Mouse (Mus musculus): ENCODE measurements around the gene Slc6a6. TPM values are rescaled to one million over a fixed set of nuclear protein-coding genes. Genes with fewer than 3 reads are reported as not detected.

Gene Slc6a6
- polyA plus RNA-seq (2015; fragmentation: Nextera tagmentation; extraction: Ambion mirVana) = 89.5 and 102 TPM in 2 replicates

DNA sequence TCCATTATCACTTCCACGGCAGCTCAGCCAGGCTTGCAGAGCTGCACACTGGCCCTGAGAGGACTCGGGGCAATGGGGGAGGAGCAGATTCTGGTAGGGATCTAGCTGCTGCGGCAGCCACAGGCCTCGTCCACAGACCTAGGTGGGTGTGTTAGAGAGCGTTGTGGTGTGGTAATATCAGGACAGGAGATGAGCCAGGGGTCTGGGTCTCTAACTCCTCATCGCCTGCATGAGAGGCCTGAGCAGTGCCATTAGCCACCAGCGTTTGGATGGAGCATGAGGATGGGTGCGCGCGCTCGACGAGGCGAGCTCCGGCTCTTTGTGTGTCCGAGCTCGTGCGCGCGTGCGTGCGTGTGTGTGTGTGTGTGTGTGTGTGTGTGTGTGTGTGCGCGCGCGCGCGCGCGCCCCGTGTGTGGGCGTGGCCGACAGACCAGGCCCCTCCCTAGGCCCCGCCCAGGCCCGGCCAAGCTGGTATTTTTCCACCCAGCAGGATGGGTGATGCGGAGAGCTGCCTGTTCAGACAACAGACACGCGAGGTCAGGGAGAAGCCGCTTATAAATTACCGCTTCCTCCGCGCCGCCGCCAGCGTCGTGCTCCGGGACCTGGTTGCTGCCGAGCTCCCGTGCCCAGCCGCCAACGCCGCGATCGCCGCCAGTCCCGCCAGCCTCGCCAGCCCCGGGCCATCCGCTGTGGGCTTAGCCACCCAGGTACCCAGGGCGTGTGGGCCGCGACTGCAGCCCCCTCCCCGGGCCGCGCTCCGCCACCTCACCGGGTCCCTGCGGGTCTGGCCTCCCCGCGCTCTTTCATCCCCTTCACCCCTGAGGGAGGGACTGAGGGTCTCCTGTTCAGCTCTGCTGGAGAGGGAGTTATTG is at the start of gene Slc6a6:
Slc6a6 (plus strand) TSS at position 452 of the 872 bp plus-strand sequence.
- H3K4me3 ChIP-seq (replicated peaks) = peak within 1 kb of the TSS; percentile 63
- H3K4me2 ChIP-seq = peak within 1 kb of the TSS; percentile 86
- H3K36me3 ChIP-seq = no peaks in the 10 kb centered on the region
- H3K27ac ChIP-seq (replicated peaks) = peak within 1 kb of the TSS; percentile 92
- peak within 1 kb of the TSS; percentile 69 for H3K9ac ChIP-seq (replicated peaks)
- ATAC-seq (ENCODE audit: low FRiP score) = peak; percentile 90
- H3K9me3 ChIP-seq (replicated peaks) = no peaks in the 10 kb centered on the region
- H3K4me1 ChIP-seq = peaks cover 54% of the 10 kb centered on the region
- under 1% methylated on average over 46 of the region's 69 CpGs for WGBS
- H3K27me3 ChIP-seq (replicated peaks) = no peaks in the 10 kb centered on the region

DNA sequence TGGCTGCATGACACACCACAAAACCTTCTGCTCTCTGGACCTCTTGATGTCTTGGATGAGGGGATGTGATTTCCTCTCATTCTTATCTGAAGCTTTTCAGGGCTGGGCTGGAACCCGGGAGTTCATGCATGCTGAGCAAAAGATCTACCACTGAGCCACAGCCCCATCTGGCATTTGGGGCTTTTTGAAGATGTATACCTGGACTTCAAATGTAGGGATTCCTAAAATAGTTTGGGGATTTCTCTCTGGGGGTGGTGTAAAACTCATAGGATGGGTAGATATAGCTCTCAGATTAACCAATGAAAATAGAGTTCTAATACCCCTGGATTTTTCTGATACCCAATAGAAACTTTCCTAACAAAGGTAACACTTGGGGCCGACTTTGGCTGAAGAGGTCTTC is 49.4 kb upstream of the Slc6a6 start:
- H3K9ac ChIP-seq (replicated peaks) = no peak overlapping the region
- H3K27me3 ChIP-seq (replicated peaks) = no peaks in the 10 kb centered on the region
- no peak overlapping the region for H3K4me3 ChIP-seq (replicated peaks)
- no peaks in the 10 kb centered on the region for H3K36me3 ChIP-seq
- WGBS = 70% methylated on average over 2 of the region's 2 CpGs
- H3K9me3 ChIP-seq (replicated peaks) = no peaks in the 10 kb centered on the region
- no peak overlapping the region for H3K27ac ChIP-seq (replicated peaks)
- H3K4me1 ChIP-seq = no peaks in the 10 kb centered on the region
- no peak overlapping the region for H3K4me2 ChIP-seq
- ATAC-seq (ENCODE audit: low FRiP score) = no peak

DNA sequence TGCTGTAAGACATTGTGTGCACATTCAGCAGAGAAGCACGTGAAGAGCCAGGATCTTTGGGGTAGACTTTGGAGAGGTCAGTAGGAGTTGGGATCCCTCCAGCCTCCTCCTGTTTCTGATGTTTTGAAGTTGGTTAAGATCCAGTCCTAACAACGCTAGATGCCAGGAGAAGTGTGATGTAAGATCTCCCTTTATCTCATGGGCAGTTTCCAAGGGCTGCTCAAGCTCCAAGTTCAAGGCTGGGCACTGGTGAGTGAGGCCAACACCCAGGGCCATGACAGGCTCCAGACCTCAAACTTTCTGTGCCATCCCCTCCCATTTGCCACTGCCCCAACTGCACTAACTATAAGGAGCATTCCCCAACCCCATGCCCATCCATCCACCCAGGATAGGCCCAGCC is 49.0 kb upstream of the Slc6a6 start:
- Histone ChIP-seq H3K27ac (replicated peaks) (no peak overlapping the region), H3K9ac (replicated peaks) (no peak overlapping the region), H3K36me3 (no peaks in the 10 kb centered on the region), H3K4me2 (no peak overlapping the region), H3K9me3 (replicated peaks) (no peaks in the 10 kb centered on the region), H3K4me3 (replicated peaks) (no peak overlapping the region), H3K27me3 (replicated peaks) (no peaks in the 10 kb centered on the region), H3K4me1 (no peaks in the 10 kb centered on the region)
- no peak for ATAC-seq (ENCODE audit: low FRiP score)
- 75% methylated on average over 2 of the region's 2 CpGs for WGBS

DNA sequence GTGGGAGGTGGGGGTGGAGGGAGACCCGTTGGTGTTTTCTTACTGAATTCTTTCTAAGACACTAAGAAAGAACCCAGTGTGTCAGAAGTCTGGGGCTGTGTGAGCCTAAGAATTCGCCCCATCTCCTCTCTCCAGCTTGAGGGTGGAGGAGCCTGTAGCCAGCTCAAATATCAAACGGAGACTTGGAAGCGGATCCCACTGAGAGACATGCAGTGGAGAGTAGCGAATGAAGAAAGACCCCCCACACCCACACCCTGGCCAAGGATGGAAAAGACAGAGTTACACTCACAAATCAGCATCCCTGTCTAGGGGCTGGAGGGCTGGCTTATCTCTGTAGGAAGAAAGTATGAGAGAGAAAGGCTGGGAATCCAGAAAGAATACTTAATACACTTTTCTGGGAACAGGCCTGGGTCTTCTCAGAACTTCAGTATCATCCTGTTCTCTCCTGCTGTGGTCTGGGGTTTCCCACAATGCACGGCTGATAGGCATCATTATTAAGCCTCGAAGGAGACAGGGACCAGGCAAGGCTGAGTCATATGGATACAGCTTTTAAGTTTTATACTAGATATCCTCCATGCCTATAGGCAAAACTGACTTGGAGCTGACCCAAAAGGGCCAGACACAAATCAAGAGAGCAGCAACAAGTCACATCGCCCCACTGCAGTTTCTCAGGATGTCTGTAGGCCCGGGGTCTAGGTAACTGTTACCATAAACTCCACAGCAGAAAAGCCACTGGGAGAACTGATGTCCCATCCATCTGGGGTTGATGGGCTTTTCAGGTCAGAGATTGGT is 45.5 kb upstream of the Slc6a6 start:
- no peak overlapping the region for H3K9ac ChIP-seq (replicated peaks)
- H3K27ac ChIP-seq (replicated peaks) = no peak overlapping the region
- no peaks in the 10 kb centered on the region for H3K36me3 ChIP-seq
- H3K4me3 ChIP-seq (replicated peaks) = no peak overlapping the region
- 50% methylated on average over 9 of the region's 9 CpGs for WGBS
- no peaks in the 10 kb centered on the region for H3K27me3 ChIP-seq (replicated peaks)
- no peaks in the 10 kb centered on the region for H3K4me1 ChIP-seq
- no peak for ATAC-seq (ENCODE audit: low FRiP score)
- H3K9me3 ChIP-seq (replicated peaks) = no peaks in the 10 kb centered on the region
- H3K4me2 ChIP-seq = no peak overlapping the region

DNA sequence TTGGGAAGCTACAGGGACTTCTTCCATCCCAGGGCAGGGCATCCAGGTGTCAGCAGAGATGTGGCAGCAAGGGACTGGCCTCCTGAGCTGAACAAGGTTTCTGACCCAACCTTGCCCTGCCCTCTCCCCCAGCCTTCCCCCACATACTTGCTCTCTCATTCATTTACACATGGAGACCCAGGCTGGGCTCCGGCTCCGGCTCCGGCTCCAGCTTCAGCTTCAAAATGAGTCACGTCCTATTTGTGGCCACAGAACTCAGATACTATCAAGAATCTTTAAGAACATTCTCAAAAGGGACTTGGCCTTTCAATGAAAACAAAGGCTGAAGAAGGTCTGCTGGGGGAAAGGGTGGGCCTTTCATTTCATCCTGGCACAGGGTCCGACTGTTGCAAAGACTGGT is 40.8 kb upstream of the Slc6a6 start:
- no peak overlapping the region for H3K4me3 ChIP-seq (replicated peaks)
- ATAC-seq (ENCODE audit: low FRiP score) = no peak
- H3K4me2 ChIP-seq = no peak overlapping the region
- no peak overlapping the region for H3K9ac ChIP-seq (replicated peaks)
- H3K4me1 ChIP-seq = no peaks in the 10 kb centered on the region
- no peak overlapping the region for H3K27ac ChIP-seq (replicated peaks)
- no peaks in the 10 kb centered on the region for H3K36me3 ChIP-seq
- H3K9me3 ChIP-seq (replicated peaks) = no peaks in the 10 kb centered on the region
- H3K27me3 ChIP-seq (replicated peaks) = no peaks in the 10 kb centered on the region
- 86% methylated on average over 5 of the region's 5 CpGs for WGBS

DNA sequence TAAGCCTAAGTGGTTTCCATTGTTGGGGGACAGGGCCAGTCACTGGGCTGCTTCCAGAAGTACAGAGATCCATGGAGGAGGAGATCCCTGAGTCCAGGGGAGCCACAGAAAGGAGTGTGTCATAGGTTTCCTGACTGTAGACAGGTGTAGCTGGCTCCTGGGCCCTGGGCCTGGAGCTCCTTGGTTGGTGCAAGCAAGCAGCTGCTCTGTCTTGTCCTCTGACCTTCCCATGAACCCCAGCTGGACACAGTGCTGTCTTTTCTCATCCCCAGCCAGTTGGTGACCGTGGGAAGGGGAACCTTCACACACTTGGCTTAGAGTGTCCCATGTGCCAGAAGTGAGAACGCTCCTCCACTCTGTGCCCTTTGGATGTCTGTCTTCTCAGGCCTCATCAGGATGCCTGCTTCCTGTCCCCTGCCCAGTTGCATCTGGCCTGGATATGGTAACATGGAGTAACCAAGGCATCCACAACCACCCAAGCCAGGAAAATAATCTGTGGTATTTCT is 40.4 kb upstream of the Slc6a6 start:
- Histone ChIP-seq H3K27ac (replicated peaks) (no peak overlapping the region), H3K9me3 (replicated peaks) (no peaks in the 10 kb centered on the region), H3K4me2 (no peak overlapping the region), H3K27me3 (replicated peaks) (no peaks in the 10 kb centered on the region), H3K36me3 (no peaks in the 10 kb centered on the region), H3K4me1 (no peaks in the 10 kb centered on the region), H3K9ac (replicated peaks) (no peak overlapping the region), H3K4me3 (replicated peaks) (no peak overlapping the region)
- 92% methylated on average over 2 of the region's 2 CpGs for WGBS
- ATAC-seq (ENCODE audit: low FRiP score) = no peak

DNA sequence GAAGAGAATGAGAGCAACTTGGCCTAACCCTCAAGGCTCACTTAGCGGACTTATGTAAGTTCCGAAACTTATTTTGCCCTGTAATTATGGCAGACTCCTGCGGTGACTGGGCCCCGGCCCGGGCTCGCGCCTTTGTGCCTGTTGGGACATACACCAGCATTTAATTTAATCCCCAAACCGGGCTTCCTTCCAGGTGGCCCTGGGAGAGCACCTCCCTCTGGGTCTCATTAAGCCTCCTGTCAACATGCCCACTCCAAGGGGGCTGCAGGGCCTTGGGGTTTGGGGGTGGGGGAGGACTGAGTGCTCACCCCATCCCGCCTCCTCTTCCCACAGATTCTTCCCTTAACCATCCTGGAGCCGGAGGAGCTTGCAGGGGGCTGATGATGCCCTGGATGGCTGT is 37.8 kb upstream of the Slc6a6 start:
- Histone ChIP-seq H3K9me3 (replicated peaks) (no peaks in the 10 kb centered on the region), H3K9ac (replicated peaks) (no peak overlapping the region), H3K4me1 (no peaks in the 10 kb centered on the region), H3K4me2 (no peak overlapping the region), H3K27ac (replicated peaks) (no peak overlapping the region), H3K27me3 (replicated peaks) (no peaks in the 10 kb centered on the region), H3K36me3 (no peaks in the 10 kb centered on the region), H3K4me3 (replicated peaks) (no peak overlapping the region)
- no peak for ATAC-seq (ENCODE audit: low FRiP score)
- 72% methylated on average over 10 of the region's 10 CpGs for WGBS

DNA sequence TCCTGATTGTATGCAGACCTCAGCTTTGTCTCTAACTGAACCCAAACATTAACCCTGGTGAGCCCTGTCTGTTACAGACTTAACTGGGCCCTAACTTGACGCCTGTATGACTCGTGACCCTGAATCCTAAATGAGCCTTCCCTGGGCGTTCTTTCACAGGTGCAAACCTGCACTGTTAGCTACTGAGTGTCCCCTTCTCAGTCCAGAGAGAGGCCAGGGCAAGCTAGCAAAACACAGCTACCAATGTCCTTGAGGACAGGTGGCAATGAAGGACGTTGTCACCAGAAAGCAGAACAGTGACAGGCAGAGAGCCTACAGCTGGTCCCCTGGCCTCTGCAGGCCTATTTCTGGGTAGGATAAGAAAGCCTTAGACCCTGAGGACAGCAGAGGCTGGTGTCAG is 37.0 kb upstream of the Slc6a6 start:
- H3K4me3 ChIP-seq (replicated peaks) = no peak overlapping the region
- no peak overlapping the region for H3K27ac ChIP-seq (replicated peaks)
- H3K9me3 ChIP-seq (replicated peaks) = no peaks in the 10 kb centered on the region
- no peaks in the 10 kb centered on the region for H3K27me3 ChIP-seq (replicated peaks)
- H3K4me1 ChIP-seq = no peaks in the 10 kb centered on the region
- no peak overlapping the region for H3K4me2 ChIP-seq
- no peaks in the 10 kb centered on the region for H3K36me3 ChIP-seq
- ATAC-seq (ENCODE audit: low FRiP score) = no peak
- WGBS = 70% methylated on average over 4 of the region's 4 CpGs
- H3K9ac ChIP-seq (replicated peaks) = no peak overlapping the region

DNA sequence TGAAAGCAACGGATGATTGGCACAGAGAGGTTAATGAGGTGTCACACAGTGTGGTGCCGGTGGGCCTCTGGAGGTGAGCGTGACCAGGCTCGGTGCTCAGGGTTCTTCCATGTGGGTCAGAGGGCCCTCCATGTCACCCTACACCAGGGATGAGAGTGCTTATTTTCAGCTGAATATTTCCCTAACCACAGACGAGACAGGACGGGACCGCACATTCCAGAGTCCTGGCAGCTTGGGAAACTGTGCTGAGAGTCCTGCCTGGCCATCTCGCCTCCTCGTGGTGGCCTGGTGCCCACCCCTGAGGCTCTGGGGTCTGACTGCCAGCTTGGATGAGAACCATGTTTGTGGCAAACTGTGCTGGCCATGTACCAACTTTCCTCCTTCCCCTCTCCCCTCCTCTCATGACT is 36.5 kb upstream of the Slc6a6 start:
- no peak overlapping the region for H3K4me3 ChIP-seq (replicated peaks)
- no peaks in the 10 kb centered on the region for H3K4me1 ChIP-seq
- no peak for ATAC-seq (ENCODE audit: low FRiP score)
- 77% methylated on average over 9 of the region's 9 CpGs for WGBS
- no peaks in the 10 kb centered on the region for H3K9me3 ChIP-seq (replicated peaks)
- no peaks in the 10 kb centered on the region for H3K36me3 ChIP-seq
- H3K9ac ChIP-seq (replicated peaks) = no peak overlapping the region
- no peaks in the 10 kb centered on the region for H3K27me3 ChIP-seq (replicated peaks)
- H3K4me2 ChIP-seq = no peak overlapping the region
- H3K27ac ChIP-seq (replicated peaks) = no peak overlapping the region

DNA sequence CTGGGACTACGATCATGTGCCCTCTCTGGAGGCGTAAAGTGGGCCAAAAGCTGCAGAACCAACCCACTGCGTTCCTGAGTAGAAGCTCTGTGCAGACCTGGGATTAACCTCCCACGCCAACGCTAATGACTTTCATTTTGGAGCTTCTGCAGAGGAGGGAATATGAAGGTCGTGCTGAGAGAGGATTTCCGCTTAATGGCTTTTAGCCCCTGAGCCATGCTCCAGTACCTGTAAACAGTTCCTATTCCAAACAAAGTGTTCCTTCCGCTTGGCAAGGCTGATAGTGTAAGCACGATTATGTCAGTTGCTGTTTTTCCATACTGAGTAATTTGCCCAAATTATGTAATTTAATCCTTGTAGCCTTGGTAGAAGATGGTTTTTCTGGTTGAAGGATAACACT is 33.6 kb upstream of the Slc6a6 start:
- Histone ChIP-seq H3K27ac (replicated peaks) (no peak overlapping the region), H3K4me1 (no peaks in the 10 kb centered on the region), H3K27me3 (replicated peaks) (no peaks in the 10 kb centered on the region), H3K9ac (replicated peaks) (no peak overlapping the region), H3K9me3 (replicated peaks) (no peaks in the 10 kb centered on the region), H3K4me2 (no peak overlapping the region), H3K4me3 (replicated peaks) (no peak overlapping the region), H3K36me3 (no peaks in the 10 kb centered on the region)
- no peak for ATAC-seq (ENCODE audit: low FRiP score)
- 85% methylated on average over 9 of the region's 9 CpGs for WGBS

DNA sequence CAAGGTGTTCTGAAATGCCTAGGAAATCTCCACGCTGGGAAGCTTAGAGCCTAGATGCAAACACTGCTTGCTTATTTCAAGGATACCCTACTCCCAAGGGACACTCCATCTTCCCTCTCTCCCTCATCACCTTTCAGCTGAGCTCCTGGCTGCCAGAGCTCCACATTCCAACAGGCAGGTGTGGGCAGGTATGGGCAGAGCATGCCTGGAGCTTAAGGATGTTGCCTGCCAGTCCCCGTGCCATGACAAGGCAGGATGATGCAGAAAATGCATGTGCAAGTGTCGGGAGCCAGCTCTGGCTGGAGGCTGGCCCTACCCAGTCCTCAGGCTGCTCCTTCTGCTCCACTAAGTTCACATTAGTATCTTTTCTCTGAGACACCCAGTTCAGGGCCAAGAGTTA is 31.6 kb upstream of the Slc6a6 start:
- H3K4me1 ChIP-seq = no peaks in the 10 kb centered on the region
- 83% methylated on average over 3 of the region's 3 CpGs for WGBS

DNA sequence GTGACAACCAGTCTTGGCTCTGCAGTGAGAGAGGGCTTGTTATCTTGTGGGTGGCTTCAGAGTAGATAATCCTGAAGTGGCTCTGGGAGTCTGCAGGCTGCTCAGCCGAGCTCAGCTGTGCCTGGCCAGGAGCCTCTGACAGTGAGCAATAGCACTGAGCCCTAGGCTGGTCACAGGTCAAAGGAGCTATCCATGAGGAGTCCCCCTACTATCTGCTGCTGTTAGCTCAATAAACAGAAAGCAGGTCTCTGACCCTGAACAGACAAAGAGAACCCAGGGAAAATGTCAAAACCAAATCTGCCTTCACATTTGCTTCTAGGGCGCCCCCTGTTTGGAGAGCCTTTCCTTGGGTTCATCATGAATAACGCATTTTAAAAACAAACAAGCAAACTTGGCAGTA is 28.6 kb upstream of the Slc6a6 start:
- Histone ChIP-seq H3K4me1 (no peaks in the 10 kb centered on the region), H3K36me3 (no peaks in the 10 kb centered on the region), H3K9me3 (replicated peaks) (no peaks in the 10 kb centered on the region), H3K4me3 (replicated peaks) (no peak overlapping the region), H3K4me2 (no peak overlapping the region), H3K27me3 (replicated peaks) (no peaks in the 10 kb centered on the region), H3K9ac (replicated peaks) (no peak overlapping the region), H3K27ac (replicated peaks) (no peak overlapping the region)
- WGBS = 55% methylated on average over 3 of the region's 3 CpGs
- no peak for ATAC-seq (ENCODE audit: low FRiP score)

More for the DNA sequence above, 31.6 kb upstream of the Slc6a6 start:
- no peak for ATAC-seq (ENCODE audit: low FRiP score)
- Histone ChIP-seq H3K36me3 (no peaks in the 10 kb centered on the region), H3K4me2 (no peak overlapping the region), H3K27ac (replicated peaks) (no peak overlapping the region), H3K4me3 (replicated peaks) (no peak overlapping the region), H3K9me3 (replicated peaks) (no peaks in the 10 kb centered on the region), H3K9ac (replicated peaks) (no peak overlapping the region), H3K27me3 (replicated peaks) (no peaks in the 10 kb centered on the region)
